Mouse (Mus musculus) cerebellum, adult 11 months (tissue): ENCODE results near the gene Card10.
"Not testable (repeated sequence)": the region's sequence is repeated elsewhere in the genome, so short reads cannot be mapped to it uniquely, and the experiment has no call there.

Experiments used
- DNase-seq: peaks from one replicate; pipeline ENCODE4 v3.0.0; 2022

Card10 gene

DNA sequence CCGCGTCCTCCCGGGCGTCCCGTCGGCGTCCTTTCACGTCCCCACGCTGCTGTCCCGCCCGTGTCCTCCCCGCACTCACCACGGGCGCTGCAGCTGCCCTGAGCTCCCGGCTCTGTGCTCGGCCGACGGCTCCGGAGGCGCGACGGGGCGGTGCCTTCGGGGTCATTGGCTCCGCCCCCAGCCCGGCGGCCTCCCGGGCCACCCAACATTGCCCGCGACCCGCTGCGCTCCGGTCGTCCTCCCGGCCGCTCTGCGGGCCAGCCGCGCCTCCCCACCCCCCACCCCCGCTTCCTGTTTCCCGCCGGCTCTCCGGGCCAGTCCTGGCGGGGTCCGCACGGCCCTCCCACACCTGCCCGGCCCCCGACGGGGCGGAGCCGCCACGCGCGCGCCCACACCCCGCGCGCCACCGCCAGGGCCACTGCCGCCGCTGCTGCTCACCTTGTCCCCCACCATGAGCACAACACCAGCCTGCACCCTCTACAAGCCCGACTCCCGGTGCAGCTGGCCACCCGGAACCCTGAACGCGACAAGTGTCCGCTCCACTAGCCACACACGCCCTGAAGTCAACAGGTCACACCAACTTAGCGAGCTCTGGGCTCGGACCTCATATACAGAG, at the start of gene Card10:
TSS of gene Card10 (minus strand) at position 267 of the 616 bp plus-strand sequence.
- no peak for DNase-seq

DNA sequence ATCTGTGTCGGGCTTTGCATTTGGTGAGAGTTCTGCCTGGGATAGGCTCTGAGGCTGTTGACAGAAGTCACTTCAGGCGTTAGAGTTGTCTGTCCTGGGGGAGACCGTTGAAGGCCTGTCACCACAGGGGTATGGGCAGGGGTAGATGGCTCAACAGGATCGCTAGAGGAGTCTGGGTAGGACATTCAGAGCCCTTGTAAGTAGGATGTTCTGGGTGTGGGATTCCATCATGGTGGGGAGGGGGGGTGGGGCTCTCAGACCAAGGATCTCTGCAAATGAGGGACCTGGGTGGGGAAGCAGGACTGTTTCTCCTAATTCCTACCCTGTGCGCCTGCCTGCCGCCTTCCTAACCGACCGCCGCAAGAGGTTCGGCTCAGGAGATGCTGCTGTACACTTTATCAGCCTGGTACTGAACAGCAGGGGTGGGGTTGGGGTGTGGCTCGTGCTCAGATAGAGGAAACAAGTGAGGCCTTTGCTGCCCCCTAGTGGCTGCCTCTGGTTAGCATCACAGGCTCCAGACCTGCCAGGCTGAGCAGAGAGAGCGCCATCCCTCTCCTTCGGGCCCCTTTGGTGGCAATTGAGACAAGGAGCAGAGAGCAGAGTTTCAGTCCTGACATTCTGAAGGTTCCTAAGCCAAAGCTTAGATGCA, 48.8 kb upstream of the Card10 start:
- peak; percentile 88 for DNase-seq

DNA sequence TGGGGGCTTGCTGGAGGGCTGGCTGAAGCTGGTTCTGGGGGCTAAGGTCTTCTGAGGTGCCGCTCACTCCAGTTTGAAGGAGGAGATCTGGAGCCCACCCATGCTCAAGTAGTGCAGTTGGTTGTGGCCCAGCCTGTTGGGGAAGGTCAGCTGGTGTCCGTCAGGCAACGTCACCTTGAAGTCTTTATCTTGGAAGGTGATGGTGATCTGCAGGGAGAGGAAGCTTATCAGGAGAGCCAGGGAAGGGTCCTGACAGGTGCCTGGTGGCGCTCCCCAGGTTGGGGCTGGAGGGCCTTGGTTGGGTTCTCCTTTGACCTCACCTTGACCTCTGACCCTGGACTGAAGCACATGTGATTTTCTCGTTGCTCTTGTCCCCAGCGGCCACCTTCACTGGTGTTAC, 48.1 kb upstream of the Card10 start:
- no peak for DNase-seq

DNA sequence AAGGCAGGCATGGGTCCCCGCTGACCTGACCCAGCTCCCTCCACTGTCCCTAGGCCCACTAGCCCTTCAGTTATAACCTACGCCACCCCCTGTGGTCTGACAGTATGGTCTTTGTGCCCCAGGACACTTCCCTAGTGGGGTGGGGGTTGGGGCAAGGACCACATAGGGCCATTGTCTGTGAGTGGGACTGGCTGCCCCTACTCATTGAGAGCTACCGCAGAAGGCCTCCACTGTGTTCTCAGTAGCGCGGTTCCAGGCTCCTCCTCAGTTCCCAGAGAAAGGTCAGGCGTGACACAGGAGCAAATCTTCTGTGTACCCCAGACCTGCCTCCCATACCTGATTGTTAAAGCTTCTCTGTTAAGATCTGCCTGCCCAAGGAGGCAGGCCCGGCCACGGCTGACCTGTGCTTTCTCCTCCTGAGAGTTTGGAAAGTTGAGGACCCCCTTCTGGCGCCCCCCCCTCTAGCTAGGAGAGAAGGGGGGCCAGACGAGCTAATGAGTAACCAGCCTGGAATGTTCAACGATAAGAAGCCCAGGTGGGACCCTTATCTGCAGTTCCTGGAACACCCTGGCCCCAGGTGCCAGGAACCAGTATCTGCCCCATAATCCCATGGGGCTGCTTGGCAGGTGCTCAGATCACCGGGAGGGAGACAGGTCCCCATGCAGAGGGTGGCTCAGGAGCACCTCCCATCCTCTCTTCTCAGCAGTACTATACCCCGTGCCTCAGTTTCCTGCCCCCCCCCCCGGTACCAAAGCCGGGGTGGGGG, 47.4 kb upstream of the Card10 start:
- DNase-seq = no peak

DNA sequence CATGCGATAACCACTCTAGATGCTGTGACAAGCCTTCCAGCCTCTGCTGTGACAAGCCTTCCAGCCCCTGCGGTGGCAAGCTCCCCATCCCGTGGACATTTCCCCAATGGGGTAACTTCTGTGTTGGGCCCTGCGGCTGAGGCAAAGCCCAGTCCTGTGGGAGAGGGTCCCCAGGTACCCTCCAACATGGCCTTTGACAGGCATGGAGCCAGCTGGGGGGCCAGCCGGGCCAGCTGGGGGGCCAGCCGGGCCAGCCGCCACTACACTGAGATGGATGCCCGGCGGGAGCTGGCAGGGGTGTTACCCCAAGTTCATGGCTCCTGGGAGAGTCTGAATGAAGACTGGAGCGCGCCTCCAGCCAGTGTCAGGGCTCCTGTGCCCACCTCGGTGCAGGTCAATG, 46.6 kb upstream of the Card10 start:
- no peak for DNase-seq

DNA sequence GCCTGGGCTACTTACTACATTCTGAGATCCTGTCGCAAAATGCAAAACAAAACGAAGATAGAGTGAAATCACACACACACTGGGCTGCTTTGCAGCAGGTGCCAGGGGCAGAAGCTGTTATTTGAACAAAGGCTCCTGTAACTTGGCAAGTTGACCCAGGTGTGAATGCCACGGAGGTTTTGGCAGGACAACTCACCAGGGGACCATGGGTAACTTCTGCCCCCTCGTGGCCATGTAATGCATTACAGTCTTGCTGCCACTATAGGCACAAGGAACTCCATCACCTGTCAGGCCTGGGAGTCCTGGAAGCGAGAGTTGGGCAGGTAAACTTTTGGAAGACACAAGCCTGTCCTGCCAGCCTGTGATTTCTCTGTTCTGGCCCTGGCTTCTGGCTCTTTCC, 45.6 kb upstream of the Card10 start:
- DNase-seq = peak; percentile 66

DNA sequence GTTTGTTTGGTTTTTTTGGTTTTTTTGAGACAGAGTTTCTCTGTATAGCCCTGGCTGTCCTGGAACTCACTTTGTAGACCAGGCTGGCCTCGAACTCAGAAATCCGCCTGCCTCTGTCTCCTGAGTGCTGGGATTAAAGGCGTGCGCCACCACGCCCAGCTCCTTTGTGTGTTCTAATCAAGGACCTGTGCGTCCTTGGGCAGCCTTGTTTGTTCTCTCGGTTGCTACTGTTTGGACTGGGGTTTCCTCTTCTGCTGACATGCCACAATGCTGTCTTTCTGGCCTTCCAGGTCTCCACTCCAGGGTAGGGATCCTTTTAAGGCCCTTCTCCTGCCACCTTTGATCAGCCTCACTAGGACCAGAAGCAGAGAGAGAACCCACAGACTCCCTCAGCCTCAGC, 44.0 kb upstream of the Card10 start:
- not testable (repeated sequence) for DNase-seq

DNA sequence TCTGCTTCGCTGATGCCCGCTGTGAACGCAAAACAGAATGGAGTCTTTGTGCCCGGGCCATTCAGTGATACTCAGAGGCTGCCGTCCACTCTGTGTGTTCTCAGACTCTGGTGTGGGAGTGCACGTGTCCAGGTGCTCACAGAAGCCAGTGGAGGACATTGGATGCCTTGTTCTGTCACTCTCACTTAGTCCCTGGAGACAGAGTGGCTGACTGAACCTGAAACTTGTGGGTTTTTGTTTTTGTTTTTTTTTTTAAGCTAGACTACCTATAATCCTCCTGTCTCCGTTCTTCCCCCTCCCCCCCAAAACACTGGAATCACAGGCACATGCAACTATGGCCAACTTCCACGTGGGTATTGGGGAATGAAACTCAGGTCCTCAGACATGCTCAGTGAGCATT, 43.5 kb upstream of the Card10 start:
- no peak for DNase-seq

DNA sequence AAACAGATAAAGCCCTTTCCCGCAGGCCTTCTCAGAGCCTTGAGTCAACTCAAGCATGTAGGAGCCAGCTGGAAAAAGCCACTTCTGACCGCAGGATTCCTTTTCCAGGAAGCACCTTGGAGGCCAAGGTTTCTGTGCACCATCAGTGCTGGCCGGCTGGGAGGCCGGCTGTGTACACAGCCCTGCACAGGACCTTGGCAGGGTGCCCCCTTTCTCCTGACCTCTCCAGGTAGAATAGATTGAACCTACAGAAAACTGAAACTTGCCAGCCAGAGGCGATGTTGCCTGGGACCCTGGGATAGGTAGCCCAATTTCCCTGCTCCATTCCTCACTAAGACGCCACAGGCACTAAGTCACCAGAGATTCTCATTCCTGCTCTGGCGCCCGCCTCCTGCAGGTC, 43.0 kb upstream of the Card10 start:
- no peak for DNase-seq

DNA sequence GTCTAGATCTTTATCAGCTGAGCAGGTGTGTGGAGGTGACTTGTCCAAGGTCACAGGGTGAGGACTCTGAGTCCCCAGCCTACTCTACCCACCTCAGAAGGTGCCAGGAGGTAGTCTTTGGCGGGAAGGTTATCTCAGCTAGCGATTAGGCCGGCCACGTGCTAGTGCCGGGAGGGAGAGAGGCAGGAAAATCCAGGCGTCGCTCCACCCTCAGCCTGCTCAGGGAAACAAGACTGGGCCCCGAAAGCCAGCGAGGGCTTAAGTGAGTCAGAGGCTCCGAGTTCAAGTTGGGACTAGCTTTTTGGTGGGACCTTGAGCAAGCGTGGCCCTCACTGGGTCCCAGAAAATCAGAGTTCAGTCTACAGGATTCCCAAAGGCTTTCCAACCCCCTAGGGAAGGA, 42.5 kb upstream of the Card10 start:
- DNase-seq = no peak

DNA sequence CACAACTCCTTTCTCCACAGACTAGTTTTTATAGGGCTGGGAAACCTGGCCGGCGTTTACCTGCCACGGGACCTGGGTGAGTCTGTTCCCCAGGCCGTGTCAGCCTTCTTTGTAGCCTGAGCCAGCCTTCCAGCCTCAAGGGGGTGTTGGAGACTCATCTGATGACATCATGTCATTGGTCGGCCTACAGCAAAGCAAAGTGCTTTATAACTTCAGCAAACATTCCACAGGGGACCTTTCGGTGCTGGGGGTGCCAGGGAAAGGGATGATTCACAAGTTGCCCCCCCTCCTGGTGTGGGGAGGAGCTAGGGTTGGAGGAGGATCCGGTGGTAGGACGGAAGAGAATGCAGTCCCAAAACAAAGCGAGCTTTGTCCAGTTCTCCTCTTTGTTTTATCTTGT, 41.9 kb upstream of the Card10 start:
- DNase-seq = no peak

DNA sequence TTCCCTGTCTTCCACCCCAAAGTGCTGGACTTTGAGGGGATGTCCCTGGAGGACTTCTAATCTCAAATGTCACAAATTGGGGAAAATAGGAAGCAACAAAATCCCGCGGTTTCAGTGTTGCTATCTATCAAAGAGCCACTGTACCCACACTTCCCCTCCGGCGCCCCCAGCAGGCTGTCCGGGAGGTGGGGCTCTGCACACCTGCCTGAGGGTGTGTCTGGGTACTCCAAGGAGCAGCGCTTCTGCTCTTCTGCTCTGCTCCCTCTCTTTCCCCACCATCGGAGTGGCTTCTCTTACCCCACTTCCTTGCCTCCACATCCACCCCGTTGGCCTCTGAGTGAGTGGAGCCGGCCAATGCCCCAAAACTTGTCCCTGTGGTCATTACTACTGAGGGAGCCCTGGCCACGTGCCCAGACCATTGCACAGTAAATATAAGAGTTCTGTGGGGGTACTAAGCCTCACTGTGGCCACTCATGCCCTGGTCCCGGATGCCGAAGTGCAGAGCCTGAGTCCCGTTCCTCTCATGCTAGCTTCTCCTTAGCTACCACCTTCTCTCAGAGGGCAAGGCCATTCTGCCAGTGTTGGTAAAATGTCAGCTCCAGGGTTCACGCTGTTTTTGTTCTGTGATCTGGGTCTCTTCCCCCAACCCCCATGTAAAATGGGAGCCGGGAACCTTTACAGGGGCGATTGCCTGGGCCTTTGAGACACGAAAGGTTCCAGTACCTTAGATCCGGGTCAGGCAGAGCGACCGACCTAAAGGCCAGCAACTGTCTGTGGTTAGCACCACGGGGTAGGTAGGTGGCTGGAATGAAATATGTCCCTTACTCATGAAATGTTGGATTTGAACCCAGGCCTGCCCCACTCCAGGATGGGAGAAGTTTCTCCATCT, 41.0 kb upstream of the Card10 start:
- no peak for DNase-seq

DNA sequence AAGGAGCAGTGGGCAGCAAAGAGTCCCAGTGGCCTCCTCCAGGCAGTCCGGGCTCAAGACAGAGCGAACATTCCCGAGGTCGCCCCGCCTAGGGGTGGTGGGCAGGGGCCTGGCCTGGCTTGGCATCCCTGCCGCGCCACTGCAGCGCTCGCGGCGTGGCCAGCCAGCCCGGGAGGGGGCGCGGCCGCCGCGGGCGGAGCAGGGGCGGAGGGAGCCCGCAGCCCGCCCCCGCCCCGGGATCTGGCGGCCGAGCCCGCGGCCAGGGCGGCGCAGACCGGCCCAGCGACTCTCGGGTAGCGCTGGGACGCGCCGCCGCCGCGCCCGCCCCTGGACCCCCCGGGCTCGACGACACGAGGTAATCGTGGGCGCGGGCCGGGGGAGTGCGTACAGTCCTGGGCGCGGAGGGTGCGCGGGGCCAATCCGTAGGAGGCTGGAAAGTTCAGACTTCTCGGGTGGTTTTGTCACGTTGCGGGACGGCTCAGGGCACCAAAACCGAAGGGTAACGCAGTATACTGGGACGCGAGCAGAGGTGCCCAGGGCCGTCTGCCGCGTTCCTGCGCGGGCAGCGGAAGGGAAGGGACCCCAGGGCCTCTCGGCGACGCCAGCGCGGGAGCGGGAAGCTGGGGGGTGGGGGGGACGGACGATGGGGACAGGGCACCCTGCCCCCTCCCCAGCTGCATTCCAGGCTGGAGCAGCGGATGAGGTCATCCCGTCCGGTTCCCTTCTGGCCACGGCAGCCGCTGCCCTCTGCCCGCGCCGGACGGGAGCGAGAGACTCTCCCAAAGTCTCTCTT, 39.7 kb upstream of the Card10 start, which contains the start of gene Cdc42ep1:
TSS of gene Cdc42ep1 (plus strand) at position 254 of the 793 bp plus-strand sequence.
- no peak for DNase-seq

DNA sequence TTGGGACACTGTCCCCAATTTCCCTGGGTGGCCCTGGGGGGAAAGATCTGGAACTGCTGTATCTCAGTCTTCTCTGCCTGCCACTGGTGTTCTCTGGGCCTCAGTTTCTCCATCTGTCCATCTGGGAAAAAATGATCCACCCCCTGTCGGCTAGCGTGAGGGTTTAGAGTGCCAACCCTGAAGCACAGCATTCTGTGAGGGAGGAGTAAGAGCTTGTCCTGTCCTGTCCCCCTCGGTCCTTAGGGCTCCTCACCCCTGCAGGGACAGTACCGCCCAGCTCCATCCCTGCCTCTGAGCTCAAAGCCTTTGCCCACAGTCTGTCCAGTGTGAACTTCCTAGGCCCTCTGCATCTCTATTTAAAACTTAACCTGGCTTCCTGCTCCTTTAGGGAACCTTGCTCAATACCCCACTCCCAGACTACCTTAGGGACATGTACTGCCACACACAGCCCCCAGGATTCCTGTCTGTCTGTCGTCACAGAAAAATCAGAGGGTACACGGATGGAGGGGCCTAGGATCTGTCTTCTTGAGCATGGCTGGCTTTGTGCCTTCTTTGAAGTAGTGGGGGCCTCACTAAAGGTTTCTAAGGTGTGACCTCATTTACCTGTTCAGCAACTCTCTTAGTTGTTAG, 38.4 kb upstream of the Card10 start:
- DNase-seq = no peak

DNA sequence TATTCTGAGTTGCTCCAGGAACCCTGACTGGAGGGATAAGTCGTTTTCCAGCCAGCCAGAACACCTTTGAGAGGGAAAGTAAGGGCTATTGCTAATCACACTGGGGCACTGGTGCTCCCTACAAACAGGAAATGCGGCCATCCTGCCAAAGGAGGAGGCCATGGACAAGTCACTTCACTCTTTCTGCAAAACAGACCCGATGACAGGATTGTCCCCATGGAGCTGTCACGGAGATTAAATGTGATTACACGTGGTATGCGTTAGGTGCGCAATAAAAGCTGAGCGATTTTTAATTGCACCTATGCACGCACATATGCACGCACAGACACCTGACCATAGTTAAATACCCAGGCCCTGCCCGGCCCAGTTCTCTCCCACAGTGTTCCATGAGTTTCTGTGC, 37.9 kb upstream of the Card10 start:
- DNase-seq = no peak

DNA sequence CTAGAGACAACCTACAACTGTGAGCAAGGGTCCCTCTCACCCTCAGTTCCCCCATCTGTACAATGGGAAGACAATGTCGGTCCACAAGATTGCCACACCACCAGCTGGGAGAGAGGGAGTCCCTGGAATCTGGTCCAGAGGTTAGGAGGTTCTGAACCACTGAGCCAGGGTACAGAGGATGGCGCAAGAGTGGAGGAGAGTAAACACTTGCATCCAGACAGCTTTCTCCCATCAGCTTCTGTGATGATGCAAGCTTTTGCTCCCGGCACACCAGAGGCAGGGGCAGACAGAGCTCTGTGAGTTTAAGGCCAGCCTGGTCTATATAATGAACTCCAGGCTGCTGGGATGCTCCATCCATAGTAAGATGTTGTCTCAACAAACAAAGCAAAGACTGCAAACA, 37.4 kb upstream of the Card10 start:
- no peak for DNase-seq

DNA sequence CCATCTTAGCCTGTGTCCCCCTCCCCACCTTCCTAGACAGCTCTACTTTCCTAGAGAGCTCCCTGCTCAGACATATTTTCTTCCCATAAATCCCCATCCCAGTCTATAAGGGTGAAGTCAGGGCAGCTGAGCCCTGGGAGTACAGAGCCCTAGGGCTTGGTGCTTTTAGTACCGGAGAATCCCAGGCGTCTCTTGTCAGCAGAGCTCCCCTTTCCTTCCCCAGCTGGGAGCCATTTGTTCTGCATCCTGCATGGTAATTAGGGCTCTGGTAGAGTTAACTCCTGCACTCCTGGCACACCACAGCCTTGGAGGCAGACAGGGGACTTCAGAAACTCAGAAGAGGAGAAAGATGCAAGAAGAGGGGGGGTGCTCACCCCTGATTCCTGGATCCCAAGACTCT, 36.9 kb upstream of the Card10 start:
- no peak for DNase-seq

DNA sequence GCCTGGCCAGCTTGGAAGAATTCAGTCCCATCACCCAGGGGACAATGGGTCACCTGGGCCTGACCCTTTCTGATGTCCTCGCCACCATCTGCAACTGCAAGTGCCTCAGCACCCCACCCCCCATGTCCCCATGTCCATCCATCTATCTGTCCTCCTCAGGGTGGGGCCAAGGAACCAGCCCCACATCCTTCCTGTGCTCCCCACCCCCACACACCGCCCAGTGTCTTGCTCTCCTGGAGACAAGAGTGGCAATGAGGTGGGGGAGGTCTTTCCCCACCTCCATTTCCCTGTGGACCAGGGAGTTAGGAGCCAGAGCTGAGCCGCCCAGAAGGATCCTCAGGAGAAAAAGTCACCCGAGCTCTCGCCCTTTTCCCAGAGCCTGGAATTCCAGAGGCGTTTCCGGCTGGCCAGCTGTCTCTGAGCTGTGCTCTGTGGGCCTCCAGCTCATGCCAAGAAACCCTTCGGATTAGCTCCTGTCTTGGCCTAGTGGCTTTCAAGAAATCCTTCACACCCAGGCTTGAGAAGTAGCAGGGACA, 33.3 kb upstream of the Card10 start:
- DNase-seq = no peak

DNA sequence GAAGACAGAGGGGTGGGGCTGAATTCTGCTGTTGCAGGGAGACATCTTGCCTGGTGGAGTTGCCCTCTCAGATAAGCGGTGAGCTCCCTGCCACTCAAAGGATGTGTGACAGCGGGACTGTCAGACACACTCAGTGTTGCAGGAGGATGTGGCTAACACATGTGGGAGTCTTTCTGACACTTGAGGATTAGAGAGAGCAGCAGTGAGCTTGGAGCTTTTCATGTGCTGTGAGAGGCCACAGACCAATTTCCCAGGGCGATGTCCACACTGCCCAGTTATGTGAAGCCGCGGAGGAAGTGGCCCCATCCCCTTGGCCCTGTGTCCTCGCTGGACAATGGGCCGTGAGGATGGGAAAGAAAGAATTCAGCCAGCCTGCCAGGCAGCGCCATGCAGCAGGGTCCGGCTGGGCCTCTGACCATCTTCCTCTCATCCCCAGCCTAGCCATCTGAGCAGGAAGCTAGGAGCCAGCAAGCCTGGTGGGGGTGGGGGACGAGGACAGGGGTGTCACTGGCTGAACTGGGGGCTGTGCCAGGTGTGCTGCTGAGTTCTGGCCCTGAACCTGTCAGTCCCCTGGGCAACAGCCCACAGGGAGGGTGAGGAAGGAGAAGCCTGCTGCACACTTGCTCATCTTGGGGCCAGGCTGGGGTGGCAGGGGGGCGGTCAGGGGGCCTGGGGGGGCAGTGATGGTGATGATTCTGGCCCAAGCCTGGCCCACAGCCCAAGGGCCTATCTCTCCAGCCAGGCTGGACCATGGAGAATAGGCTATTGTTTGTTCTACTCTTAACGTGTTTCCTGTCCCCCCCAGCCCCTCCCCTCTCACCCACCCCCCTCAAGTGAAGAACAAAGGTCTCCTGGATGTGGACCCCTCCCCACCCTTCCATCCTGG, 32.6 kb upstream of the Card10 start:
- DNase-seq = no peak

DNA sequence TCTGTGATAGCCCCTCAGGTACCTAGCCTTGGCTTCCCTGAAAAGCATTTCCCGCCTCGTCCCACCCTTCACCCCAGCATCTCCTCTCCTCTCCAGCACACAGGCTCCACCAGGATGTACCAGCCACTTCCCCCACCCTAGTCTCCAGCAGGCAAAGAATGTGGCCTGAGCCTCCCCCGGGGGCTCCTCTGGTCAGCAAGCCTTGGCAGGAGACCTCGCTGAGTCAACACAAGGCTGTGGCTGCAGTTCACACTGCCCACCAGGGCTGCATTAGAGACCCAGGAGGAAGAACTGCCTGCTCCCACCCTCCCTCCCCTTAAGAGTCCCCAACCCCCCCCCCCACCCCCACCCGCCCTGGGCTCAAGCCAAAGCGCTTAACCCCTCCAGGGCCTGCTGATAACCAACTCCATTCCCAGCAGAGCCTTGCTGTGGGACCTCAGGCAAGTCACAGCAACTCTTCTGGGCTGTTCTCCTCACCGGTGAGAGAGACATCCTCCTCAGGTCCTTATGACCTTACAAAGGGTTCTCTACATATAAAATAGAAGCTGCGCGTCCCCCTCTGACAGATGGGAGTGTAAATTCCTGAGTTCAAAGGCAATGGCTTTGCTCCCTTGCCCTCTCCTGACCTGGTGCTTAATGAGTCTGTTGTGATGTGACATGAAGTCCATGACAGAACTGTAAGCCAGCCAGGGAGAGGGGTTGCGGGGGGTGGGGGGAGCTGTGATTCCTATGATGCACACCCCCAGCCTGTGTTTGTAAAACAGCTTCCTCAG, 31.6 kb upstream of the Card10 start:
- DNase-seq = no peak
